Mouse (Mus musculus) bone marrow macrophage, adult 2 months (primary cell): ENCODE measurements at regions not wholly inside any gene's neighbourhood (a gene's known extent, or its start where the extent isn't known, plus 50 kb on each side); places are given as distances from the start of the nearest gene placed in this dataset.

Source experiments
- H3K27ac ChIP-seq: 2 replicates; pipeline ENCODE4 v1.5.1; 2012; ENCODE audit warnings: low read depth, low read length; ENCODE audit not compliant: insufficient read depth
- H3K4me1 ChIP-seq: 2 replicates; pipeline ENCODE4 v1.6.1; 2012; ENCODE audit warnings: low read length; ENCODE audit not compliant: control insufficient read depth, insufficient read depth
- H3K4me3 ChIP-seq: 2 replicates; pipeline ENCODE4 v1.5.1; 2012; ENCODE audit warnings: mild to moderate bottlenecking, low read length, moderate library complexity; ENCODE audit not compliant: insufficient read depth
- CTCF ChIP-seq: IDR thresholded peaks from 2 replicates; pipeline ENCODE4 v1.5.1; 2012; ENCODE audit warnings: low read depth, mild to moderate bottlenecking, low read length, moderate library complexity
- POLR2A ChIP-seq: IDR thresholded peaks from 2 replicates; pipeline ENCODE4 v1.6.1; 2012; ENCODE audit warnings: mild to moderate bottlenecking, low read depth, low read length, borderline replicate concordance

GRCm38 (mm10) chr2:166412031-166412858, 256.8 kb upstream of the Sulf2 start:
- TF ChIP-seq POLR2A (no peak), CTCF (no peak)
- no peak overlapping the region for H3K4me3 ChIP-seq

GRCm38 (mm10) chr2:166409391-166409790, 253.9 kb upstream of the Sulf2 start:
- no peak for TF ChIP-seq CTCF
- TF ChIP-seq POLR2A: no peak
- H3K27ac ChIP-seq: no peak overlapping the region
- no peak overlapping the region for H3K4me3 ChIP-seq
- H3K4me1 ChIP-seq: peaks cover 16% of the 10 kb centered on the region

More at GRCm38 (mm10) chr2:166412031-166412858, 256.8 kb upstream of the Sulf2 start:
- H3K4me1 ChIP-seq: peaks cover 12% of the 10 kb centered on the region
- no peak overlapping the region for H3K27ac ChIP-seq

- H3K4me1 ChIP-seq: peaks cover 16% of the 10 kb centered on the region
- TF ChIP-seq CTCF: no peak
- no peak for TF ChIP-seq POLR2A
Observed at GRCm38 (mm10) chr2:166408806-166409205, 253.3 kb upstream of the Sulf2 start.

GRCm38 (mm10) chr2:166408009-166408408, 252.5 kb upstream of the Sulf2 start:
- H3K27ac ChIP-seq: no peak overlapping the region
- peaks cover 14% of the 10 kb centered on the region for H3K4me1 ChIP-seq
- TF ChIP-seq POLR2A: no peak
- no peak for TF ChIP-seq CTCF
- no peak overlapping the region for H3K4me3 ChIP-seq

More at GRCm38 (mm10) chr2:166408806-166409205, 253.3 kb upstream of the Sulf2 start:
- Histone ChIP-seq H3K4me3 (no peak overlapping the region), H3K27ac (no peak overlapping the region)

- no peak overlapping the region for H3K4me3 ChIP-seq
- peaks cover 8% of the 10 kb centered on the region for H3K4me1 ChIP-seq
- H3K27ac ChIP-seq: no peak overlapping the region
- TF ChIP-seq CTCF: no peak
- no peak for TF ChIP-seq POLR2A
Observed at GRCm38 (mm10) chr2:166406826-166407225, 251.4 kb upstream of the Sulf2 start.

GRCm38 (mm10) chr2:166403319-166403718, 247.9 kb upstream of the Sulf2 start:
- TF ChIP-seq CTCF (no peak), POLR2A (no peak)
- Histone ChIP-seq H3K4me3 (no peak overlapping the region), H3K4me1 (peaks cover 17% of the 10 kb centered on the region), H3K27ac (no peak overlapping the region)

GRCm38 (mm10) chr2:166401860-166402259, 246.4 kb upstream of the Sulf2 start:
- Histone ChIP-seq H3K4me1 (peaks cover 15% of the 10 kb centered on the region), H3K4me3 (no peak overlapping the region), H3K27ac (no peak overlapping the region)
- TF ChIP-seq POLR2A (no peak), CTCF (no peak)

GRCm38 (mm10) chr2:166400304-166400703, 244.8 kb upstream of the Sulf2 start:
- Histone ChIP-seq H3K4me1 (peaks cover 14% of the 10 kb centered on the region), H3K4me3 (no peak overlapping the region), H3K27ac (no peak overlapping the region)
- TF ChIP-seq POLR2A: no peak
- TF ChIP-seq CTCF: no peak

- Histone ChIP-seq H3K4me1 (peaks cover 14% of the 10 kb centered on the region), H3K4me3 (no peak overlapping the region), H3K27ac (no peak overlapping the region)
- TF ChIP-seq POLR2A: no peak
- TF ChIP-seq CTCF: no peak
Observed at GRCm38 (mm10) chr2:166399140-166399830, 243.8 kb upstream of the Sulf2 start.

GRCm38 (mm10) chr2:166398774-166399139, 243.3 kb upstream of the Sulf2 start:
- TF ChIP-seq POLR2A (no peak), CTCF (no peak)
- Histone ChIP-seq H3K27ac (no peak overlapping the region), H3K4me3 (no peak overlapping the region), H3K4me1 (peaks cover 14% of the 10 kb centered on the region)
